Mouse (Mus musculus) CD4-positive, CD25-positive, alpha-beta regulatory T cell, adult 4 months (primary cell): ENCODE results near the gene Zfp799. TPM values are rescaled to one million over a fixed set of nuclear protein-coding genes. Genes with fewer than 3 reads are reported as not detected.

ENCODE experiments used
- ATAC-seq: one replicate; pipeline ENCODE4 v1.8.0; 2017
- polyA plus RNA-seq, 2 experiments: library from polyadenylated mRNA; unstranded; fragments of 100-300 nt; shearing (Covaris generic); gene quantifications; one replicate each; pipeline ENCODE4 v1.2.1; 2017

Gene Zfp799
- polyA plus RNA-seq, 2 experiments from 2014 or later, result 4.3 to 6.8 TPM

GRCm38 (mm10) chr17:32786944-32787343 is 43.1 kb downstream of the Zfp799 start:
- no peak for ATAC-seq

GRCm38 (mm10) chr17:32785656-32786055 is 44.4 kb downstream of the Zfp799 start:
- no peak for ATAC-seq

GRCm38 (mm10) chr17:32777564-32777963 is 52.5 kb downstream of the Zfp799 start:
- ATAC-seq, result no peak

- peak; percentile 58 for ATAC-seq
Observed at GRCm38 (mm10) chr17:32771213-32771612, 58.8 kb downstream of the Zfp799 start.

GRCm38 (mm10) chr17:32766422-32766821 is 63.6 kb downstream of the Zfp799 start:
- no peak for ATAC-seq

Other genes with a start within 250 kb of the Zfp799 start
- not detected for gene Cyp4f37, start 209.0 kb downstream of the Zfp799 start, polyA plus RNA-seq
- not detected for gene Cyp4f40, start 171.4 kb downstream of the Zfp799 start, polyA plus RNA-seq
- gene Cyp4f15, start 144.6 kb downstream of the Zfp799 start, polyA plus RNA-seq, result not detected
- 10 to 100 TPM; 45.8 to 50.5 TPM for gene Zfp871, start 42.0 kb downstream of the Zfp799 start, polyA plus RNA-seq
- under 1 TPM; 0.22 to 0.98 TPM for gene Zfp811, start 20.3 kb downstream of the Zfp799 start, polyA plus RNA-seq
- gene Zfp870, start 61.4 kb upstream of the Zfp799 start, polyA plus RNA-seq, result 10 to 100 TPM; 11.6 to 13.8 TPM
- not detected for gene Cyp4f14, start 87.1 kb upstream of the Zfp799 start, polyA plus RNA-seq
- 10 to 100 TPM; 43.6 to 81.3 TPM for gene Cyp4f13, start 117.1 kb upstream of the Zfp799 start, polyA plus RNA-seq
- gene Zfp472, start 135.6 kb upstream of the Zfp799 start, polyA plus RNA-seq, result 10 to 100 TPM; 23.1 to 26.6 TPM
- 10 to 100 TPM; 14.7 to 17.3 TPM for gene Zfp952, start 162.9 kb upstream of the Zfp799 start, polyA plus RNA-seq
- 1 to 10 TPM; 7.8 to 9.7 TPM for gene Zfp763, start 203.1 kb upstream of the Zfp799 start, polyA plus RNA-seq
- not detected for gene 4921501E09Rik, start 237.8 kb upstream of the Zfp799 start, polyA plus RNA-seq